Mouse (Mus musculus): ENCODE measurements around the gene Gm20696.

GRCm38 (mm10) chr6:99643439-99644199 lies 23.0 kb downstream of the Gm20696 start:
- TF ChIP-seq CTCF (IDR thresholded peaks at IDR 0.05; ENCODE audit: low read depth, low read length) (no peak), POLR2A (IDR thresholded peaks at IDR 0.05; ENCODE audit: borderline replicate concordance, low read depth, low read length) (no peak)

Measured in bone marrow macrophage, adult 2 months (primary cell).